Mouse (Mus musculus): ENCODE data around the gene Gm20604. TPM values are rescaled to one million over a fixed set of nuclear protein-coding genes. Genes with fewer than 3 reads are reported as not detected.

Gm20604 gene
- polyA plus RNA-seq (2014; fragmentation: Illumina TruSeq; extraction: RNeasy Lipid Tissue Mini Kit (QIAGEN cat#74804); ENCODE audit: low read depth, low replicate concordance): 7.5 TPM

GRCm38 (mm10) chr12:102758403-102758756 lies at the start of gene Gm20604:
Gm20604 (minus strand) TSS chr12:102758672.

GRCm38 (mm10) chr12:102757689-102758402 lies 626 bp downstream of the Gm20604 start, which contains the start of the genes Gm28051, Gon7 and Ubr7:
Gm28051 (minus strand) TSS chr12:102757765.
Gon7 (minus strand) TSS chr12:102757803.
Ubr7 (plus strand) TSS chr12:102757967.

GRCm38 (mm10) chr12:102743589-102744574 lies 14.6 kb downstream of the Gm20604 start, which contains the start of the genes Moap1 and Tmem251:
Moap1 (minus strand) TSS chr12:102743661.
Tmem251 (plus strand) TSS chr12:102743762.

GRCm38 (mm10) chr12:102704457-102705198 lies 53.8 kb downstream of the Gm20604 start, which contains the start of gene Itpk1:
Itpk1 (minus strand) TSS chr12:102704930.

Other genes starting within 250 kb of the Gm20604 start
- gene Chga, start 203.7 kb downstream of the Gm20604 start, polyA plus RNA-seq (2014; fragmentation: Illumina TruSeq; extraction: RNeasy Lipid Tissue Mini Kit (QIAGEN cat#74804); ENCODE audit: low read depth, low replicate concordance): 0.16 TPM
- 60.2 TPM for gene Itpk1, start 53.7 kb downstream of the Gm20604 start, polyA plus RNA-seq (2014; fragmentation: Illumina TruSeq; extraction: RNeasy Lipid Tissue Mini Kit (QIAGEN cat#74804); ENCODE audit: low read depth, low replicate concordance)
- 6.3 TPM for gene Moap1, start 15.0 kb downstream of the Gm20604 start, polyA plus RNA-seq (2014; fragmentation: Illumina TruSeq; extraction: RNeasy Lipid Tissue Mini Kit (QIAGEN cat#74804); ENCODE audit: low read depth, low replicate concordance)
- gene Tmem251, start 14.9 kb downstream of the Gm20604 start, polyA plus RNA-seq (2014; fragmentation: Illumina TruSeq; extraction: RNeasy Lipid Tissue Mini Kit (QIAGEN cat#74804); ENCODE audit: low read depth, low replicate concordance): 4.1 TPM
- gene Gm28051, start 907 bp downstream of the Gm20604 start, polyA plus RNA-seq (2014; fragmentation: Illumina TruSeq; extraction: RNeasy Lipid Tissue Mini Kit (QIAGEN cat#74804); ENCODE audit: low read depth, low replicate concordance): not detected
- gene Gon7, start 869 bp downstream of the Gm20604 start, polyA plus RNA-seq (2014; fragmentation: Illumina TruSeq; extraction: RNeasy Lipid Tissue Mini Kit (QIAGEN cat#74804); ENCODE audit: low read depth, low replicate concordance): 11.1 TPM
- gene Ubr7, start 705 bp downstream of the Gm20604 start, polyA plus RNA-seq (2014; fragmentation: Illumina TruSeq; extraction: RNeasy Lipid Tissue Mini Kit (QIAGEN cat#74804); ENCODE audit: low read depth, low replicate concordance): 26.0 TPM
- 16.0 TPM for gene Btbd7, start 119.8 kb upstream of the Gm20604 start, polyA plus RNA-seq (2014; fragmentation: Illumina TruSeq; extraction: RNeasy Lipid Tissue Mini Kit (QIAGEN cat#74804); ENCODE audit: low read depth, low replicate concordance)
- gene Cox8c, start 140.6 kb upstream of the Gm20604 start, polyA plus RNA-seq (2014; fragmentation: Illumina TruSeq; extraction: RNeasy Lipid Tissue Mini Kit (QIAGEN cat#74804); ENCODE audit: low read depth, low replicate concordance): 17.9 TPM
- gene Unc79, start 190.2 kb upstream of the Gm20604 start, polyA plus RNA-seq (2014; fragmentation: Illumina TruSeq; extraction: RNeasy Lipid Tissue Mini Kit (QIAGEN cat#74804); ENCODE audit: low read depth, low replicate concordance): 0.60 TPM